Mouse (Mus musculus): ENCODE measurements around the gene Zfp626.
"Not testable (repeated sequence)": the region's sequence is repeated elsewhere in the genome, so short reads cannot be mapped to it uniquely, and the experiment has no call there.

- not testable (repeated sequence) for TF ChIP-seq POLR2A (IDR thresholded peaks at IDR 0.05; ENCODE audit: insufficient read length, low read depth); MYOD1 (IDR thresholded peaks at IDR 0.05; ENCODE audit: control insufficient read depth in 1 of 3, insufficient read length in 2 of 3, low read depth in 2 of 3); CEBPB (IDR thresholded peaks at IDR 0.05; ENCODE audit: insufficient read depth, poor library complexity, severe bottlenecking); POLR2AphosphoS2 (IDR thresholded peaks at IDR 0.05; ENCODE audit: insufficient read length, low read depth); MAX (IDR thresholded peaks at IDR 0.05; ENCODE audit: low read depth); E2F4 (IDR thresholded peaks at IDR 0.05; ENCODE audit: insufficient read depth); USF1 (IDR thresholded peaks at IDR 0.05; ENCODE audit: low read depth); TCF12 (IDR thresholded peaks at IDR 0.05; ENCODE audit: insufficient read depth, poor library complexity, severe bottlenecking); SRF (IDR thresholded peaks at IDR 0.05; ENCODE audit: control insufficient read depth, insufficient read length, low read depth); MYOG (IDR thresholded peaks at IDR 0.05; ENCODE audit: control insufficient read depth in 1 of 3, insufficient read depth in 1 of 3, insufficient read length in 2 of 3, low read depth in 2 of 3)
Observed at GRCm38 (mm10) chr7:27807305-27807704, 309 bp downstream of the Zfp626 start.

Data from myocyte (in vitro differentiated cells).